Mouse (Mus musculus): ENCODE measurements at regions not wholly inside any gene's neighbourhood (a gene's known extent, or its start where the extent isn't known, plus 50 kb on each side); places are given as distances from the start of the nearest gene placed in this dataset.
A peak's percentile ranks its signal among the peaks of the same experiment; 100 is the strongest.

DNA sequence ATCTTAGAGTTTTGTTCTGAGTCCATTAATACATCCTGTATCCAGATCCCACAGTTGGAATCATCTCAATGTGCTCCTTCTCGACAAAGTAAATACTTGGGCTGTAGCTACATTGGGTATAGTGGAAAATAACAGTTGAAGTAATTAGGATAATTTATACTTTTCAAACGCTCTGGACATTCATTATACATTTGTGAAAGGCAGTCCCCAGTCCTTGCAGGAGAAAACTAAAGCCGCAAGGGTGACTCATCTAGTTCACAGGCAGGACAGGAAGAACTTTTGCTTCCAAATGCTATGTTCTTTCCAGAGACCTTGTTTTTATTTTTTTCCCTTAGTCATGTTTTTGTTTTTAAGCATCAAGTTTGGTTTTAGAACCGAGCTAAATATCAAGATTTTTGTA lies 218.8 kb downstream of the Gpr37 start:
- no peak for DNase-seq (ENCODE audit: low spot score in 2 of 2)

DNA sequence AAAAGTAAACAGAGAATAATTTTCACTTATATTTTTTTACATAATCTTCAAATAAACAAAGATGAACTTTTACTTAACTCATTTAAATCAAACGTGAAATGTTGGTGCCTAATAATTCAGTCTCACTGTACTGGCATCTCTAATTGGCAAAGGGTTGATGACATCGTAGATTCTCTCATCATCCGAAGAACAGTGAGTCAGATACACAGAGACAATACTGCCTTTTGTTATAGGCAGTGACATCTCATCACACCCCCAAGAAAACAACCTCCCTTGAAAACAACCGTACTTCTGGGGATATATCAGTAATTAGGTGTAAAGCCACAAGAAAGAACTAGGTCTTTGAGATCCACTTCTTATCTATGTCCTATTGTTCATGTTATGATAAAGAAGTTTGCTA lies 227.5 kb downstream of the Gpr37 start:
- DNase-seq (ENCODE audit: low spot score in 2 of 2), result no peak

DNA sequence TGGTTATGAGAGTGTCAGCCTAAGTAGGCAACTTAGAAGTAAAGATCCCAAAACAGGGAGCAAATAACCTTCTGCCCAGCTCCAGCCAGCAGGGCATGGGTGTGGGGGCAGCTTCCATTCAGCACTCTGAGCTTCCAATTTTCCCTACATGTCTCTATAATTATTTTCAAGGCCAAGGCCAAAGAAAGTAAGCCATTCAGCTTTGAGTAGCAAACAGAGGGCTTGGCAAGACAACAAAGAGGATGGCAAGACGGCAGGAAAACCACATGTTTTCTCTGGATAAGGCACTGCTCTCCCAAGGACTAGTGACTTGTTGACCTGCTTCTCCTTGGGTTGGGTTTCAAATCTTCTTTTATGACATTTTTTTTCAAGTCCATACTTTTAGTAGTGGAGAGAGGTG lies 240.1 kb downstream of the Gpr37 start:
- DNase-seq (ENCODE audit: low spot score in 2 of 2), result no peak

DNA sequence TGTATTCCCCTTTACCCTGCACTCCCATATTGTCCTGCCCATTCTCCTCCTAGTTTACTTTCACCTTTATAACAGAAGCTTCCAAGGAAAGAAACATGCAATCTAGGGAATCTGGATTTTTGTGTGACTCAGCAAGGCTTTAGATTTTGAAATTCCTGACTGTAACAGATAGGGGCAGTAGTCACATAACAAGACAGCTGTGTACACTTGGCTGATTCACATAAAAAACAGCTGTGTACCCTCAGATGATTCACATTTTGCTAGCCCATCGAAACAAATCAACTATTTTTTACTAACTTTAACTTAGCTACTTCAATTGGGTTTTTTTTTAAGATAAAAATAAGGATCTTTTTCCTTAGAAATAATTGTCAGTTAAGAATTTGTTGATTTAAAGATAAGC lies 240.6 kb downstream of the Gpr37 start:
- no peak for DNase-seq (ENCODE audit: low spot score in 2 of 2)

DNA sequence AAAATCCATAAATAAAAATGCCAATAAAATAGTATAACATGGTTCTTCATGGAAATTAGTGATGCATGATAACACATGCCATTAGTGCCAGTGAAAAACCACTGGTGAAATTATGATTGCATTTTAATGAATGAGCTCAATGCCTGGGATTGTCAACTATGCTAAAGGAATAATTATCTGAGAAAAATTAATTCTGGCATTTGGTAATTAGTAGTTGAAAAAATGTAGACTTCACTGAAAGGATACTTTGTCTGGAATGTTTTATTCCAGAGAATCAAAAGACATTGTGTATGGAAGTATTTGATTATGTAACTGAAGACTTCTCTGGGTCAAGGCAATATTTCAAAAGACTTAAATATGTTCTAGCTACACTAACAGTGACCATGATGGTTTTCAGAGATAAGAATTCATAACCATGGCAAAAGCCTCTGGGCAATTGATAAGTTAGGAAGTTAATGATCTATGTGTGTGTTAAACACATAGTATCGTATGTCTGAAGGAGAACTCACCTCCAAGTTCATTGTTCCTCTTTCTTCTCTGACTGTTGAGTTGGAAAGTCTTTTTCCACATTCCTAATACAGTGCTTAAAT lies 245.1 kb downstream of the Gpr37 start:
- DNase-seq (ENCODE audit: low spot score in 2 of 2), result no peak

DNA sequence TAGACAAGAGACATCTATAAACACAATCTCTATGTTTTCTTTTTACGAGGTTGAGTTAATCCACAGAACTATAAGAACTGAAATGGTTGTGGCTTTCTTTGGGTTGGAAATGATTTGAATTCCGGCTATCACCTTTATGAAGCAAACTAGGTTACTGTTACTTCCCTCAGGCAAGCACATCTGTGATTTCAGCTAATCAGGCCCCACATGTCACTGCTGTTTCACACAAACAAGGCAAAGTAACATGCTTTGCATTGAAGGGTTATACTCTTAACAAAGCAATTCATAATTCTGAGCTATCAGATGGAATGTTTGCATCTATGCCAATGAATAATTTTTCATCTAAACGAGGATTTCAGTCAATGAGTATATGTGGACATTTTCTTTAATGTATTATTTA lies 246.4 kb downstream of the Gpr37 start:
- no peak for DNase-seq (ENCODE audit: low spot score in 2 of 2)

DNA sequence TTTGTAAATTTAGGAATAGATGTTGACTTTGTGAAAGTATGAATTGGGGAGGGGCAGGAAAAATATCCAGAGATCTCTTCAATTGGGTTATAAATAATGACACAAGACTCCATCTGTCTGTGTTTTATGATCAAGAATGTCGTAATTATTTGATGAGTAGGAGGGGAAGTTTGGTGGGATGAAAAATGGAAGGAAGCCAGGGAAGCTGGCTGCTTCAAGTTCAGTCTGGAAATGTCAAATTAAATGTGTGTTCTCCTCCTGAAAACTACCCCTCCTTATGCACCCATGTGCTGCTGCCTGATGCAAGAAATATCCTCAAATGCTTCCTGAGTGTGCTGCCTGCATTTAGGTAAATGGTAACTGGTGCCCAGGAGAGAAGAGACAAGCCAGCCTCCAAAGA lies 246.8 kb downstream of the Gpr37 start:
- peak in 1 of 2 experiments; percentile 11 for DNase-seq (ENCODE audit: low spot score in 2 of 2)

DNA sequence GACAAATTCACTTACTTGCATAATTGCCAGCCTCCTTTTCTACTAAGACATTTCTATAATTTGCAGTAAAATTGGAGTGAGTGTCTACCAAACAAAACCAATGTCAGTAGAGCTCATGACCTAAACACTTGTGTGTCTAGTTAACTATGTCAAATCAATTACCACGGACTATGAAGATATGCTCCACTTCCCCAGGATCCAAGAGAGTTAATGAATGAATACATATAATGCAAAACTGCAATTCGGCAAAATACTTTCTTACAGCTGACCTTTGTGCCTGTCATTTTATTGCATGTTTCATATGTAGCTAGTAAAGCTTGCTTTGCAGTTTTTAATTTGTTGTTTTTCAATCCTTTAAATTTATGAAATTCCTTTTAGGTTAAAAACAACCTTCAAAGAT lies 248.4 kb downstream of the Gpr37 start:
- DNase-seq (ENCODE audit: low spot score in 2 of 2), result no peak

DNA sequence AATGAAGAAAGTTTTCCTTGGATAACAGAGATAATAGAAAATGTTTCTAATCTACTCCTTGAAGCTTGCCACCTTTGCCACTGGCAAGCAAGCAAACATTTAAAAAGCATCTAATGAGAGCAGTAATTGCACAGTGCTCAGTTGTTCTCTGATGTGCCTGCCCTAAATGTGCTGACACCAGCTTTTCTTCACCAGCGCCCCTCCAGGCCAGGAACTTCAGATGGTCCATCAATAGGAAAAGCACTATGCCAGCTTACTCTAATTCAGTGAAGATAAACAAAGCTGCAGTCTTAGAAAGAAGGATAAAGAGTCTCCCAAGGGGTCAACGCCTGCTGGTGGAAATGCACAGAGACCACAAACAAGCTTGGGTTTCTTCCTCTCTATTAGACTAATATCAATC lies 252.7 kb downstream of the Gpr37 start:
- DNase-seq (ENCODE audit: low spot score in 2 of 2), result no peak

DNA sequence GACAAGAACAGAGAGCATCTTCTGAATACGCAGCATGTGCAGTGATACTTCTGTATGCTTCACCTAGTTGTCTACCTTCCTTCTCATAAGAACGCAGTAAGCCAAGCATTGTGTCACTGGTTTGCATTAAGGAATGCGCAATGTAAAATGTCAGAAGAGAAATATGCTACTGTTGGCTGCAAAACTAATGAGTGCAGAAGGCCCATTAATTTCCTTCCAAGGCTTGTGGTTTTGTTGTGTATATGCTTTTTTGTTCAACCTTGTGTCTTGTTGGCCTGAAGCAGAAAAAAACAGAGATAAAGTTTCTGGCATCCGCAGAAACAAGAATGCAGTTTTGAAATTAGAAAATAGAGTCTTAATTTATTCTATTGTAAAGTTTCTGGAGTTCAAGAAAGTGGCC lies 261.5 kb downstream of the Gpr37 start:
- no peak for DNase-seq (ENCODE audit: low spot score in 2 of 2)

DNA sequence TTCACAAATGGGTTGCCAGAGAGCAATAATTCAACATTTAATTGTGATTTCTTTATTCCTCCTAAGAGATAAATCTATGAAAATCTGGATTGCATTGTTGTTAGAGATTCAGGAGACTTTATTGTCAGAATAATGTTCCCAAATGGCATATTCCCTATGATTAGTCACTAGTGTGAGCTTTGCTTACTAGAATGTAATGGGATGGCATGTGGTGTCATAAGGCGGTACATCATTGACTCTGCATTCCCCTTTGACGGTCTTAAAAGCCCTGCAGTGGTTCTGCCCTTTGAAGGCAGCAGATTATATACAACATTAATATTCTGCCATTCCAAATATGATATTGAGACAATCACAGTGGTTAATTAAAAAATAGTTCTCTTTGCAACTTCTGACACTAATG lies 271.7 kb downstream of the Gpr37 start:
- no peak for DNase-seq (ENCODE audit: low spot score in 2 of 2)

DNA sequence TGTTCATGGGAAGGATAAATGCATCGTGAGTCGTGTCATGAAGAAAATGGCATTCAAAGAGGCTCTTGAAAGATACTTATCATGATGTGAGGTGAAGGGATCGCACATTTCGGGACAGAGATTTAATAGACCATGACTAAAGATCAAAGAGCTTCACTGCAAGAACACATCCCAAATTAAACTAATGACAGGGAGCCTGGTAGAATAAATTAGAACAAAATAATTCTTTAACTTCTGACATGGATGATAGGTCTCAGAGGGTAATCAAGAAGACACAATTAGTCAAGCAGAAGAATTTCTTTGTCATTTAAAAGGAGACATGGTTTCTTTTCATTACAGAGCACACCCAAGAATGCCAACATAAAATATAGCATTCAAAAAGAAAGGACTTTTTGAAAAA lies 300.7 kb downstream of the Gpr37 start:
- DNase-seq (ENCODE audit: low spot score in 2 of 2), result no peak

All from left cerebral cortex, adult 9 months (tissue).